Mouse (Mus musculus) left cerebral cortex, postnatal 36 days (tissue): ENCODE results near the gene Rubcnl. TPM values are rescaled to one million over a fixed set of nuclear protein-coding genes. Genes with fewer than 3 reads are reported as not detected.

ENCODE experiments used
- DNase-seq, 2 experiments: peaks; one replicate each; pipeline ENCODE4 v3.0.0; 2021 to 2022; ENCODE audit warnings: low spot score in 2 of 2, mixed read lengths in 1 of 2
- intact Hi-C: fragments of 180-260 bp; cut with DNase I; formaldehyde crosslinking; loops from one replicate; pipeline ENCODE4 v1.15.1; 2025
- total RNA-seq, 2 experiments: library from RNA; stranded (reverse); gene quantifications; 2 replicates each; pipeline ENCODE4 v1.2.3; 2021

Rubcnl gene
- total RNA-seq, 2 experiments from 2014 or later = 1.2 to 1.8 TPM

DNA sequence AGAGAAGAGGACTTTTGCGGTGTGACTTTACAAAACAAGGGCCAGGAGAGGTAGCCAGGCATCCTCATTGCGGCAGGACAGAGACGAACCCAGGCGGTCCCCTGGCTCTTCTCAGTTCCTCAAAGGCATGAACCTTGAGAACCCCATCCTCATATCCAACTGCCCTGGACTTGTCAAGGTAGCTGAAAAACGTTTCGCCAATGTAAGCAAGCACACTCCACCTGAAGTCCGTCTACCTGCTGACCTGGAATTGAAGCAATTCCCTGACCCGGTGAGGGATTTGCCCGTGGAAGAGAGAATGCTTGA lies 841 bp downstream of the Rubcnl start:
- intact Hi-C loops = no loop called here
- no peak for DNase-seq

DNA sequence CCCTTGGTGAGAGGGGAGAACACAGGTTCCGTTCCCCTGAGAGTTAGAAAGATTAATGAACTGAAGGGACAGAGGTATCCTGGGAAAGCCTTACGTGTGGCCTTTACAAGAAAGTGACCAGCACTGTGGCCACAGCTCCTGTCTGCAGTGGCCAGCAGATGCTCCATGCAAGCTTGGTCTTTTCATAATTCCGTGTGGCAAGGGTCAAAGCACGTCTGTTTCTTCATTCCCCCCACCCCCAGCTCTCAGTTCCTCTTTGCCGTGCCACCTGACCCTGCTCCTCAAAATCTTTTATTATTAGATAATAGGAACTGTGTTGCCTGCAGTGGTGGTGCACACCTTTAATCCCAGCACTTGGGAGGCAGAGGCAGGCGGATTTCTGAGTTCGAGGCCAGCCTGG lies 1.4 kb downstream of the Rubcnl start:
- DNase-seq = no peak
- intact Hi-C loops = no loop called here

DNA sequence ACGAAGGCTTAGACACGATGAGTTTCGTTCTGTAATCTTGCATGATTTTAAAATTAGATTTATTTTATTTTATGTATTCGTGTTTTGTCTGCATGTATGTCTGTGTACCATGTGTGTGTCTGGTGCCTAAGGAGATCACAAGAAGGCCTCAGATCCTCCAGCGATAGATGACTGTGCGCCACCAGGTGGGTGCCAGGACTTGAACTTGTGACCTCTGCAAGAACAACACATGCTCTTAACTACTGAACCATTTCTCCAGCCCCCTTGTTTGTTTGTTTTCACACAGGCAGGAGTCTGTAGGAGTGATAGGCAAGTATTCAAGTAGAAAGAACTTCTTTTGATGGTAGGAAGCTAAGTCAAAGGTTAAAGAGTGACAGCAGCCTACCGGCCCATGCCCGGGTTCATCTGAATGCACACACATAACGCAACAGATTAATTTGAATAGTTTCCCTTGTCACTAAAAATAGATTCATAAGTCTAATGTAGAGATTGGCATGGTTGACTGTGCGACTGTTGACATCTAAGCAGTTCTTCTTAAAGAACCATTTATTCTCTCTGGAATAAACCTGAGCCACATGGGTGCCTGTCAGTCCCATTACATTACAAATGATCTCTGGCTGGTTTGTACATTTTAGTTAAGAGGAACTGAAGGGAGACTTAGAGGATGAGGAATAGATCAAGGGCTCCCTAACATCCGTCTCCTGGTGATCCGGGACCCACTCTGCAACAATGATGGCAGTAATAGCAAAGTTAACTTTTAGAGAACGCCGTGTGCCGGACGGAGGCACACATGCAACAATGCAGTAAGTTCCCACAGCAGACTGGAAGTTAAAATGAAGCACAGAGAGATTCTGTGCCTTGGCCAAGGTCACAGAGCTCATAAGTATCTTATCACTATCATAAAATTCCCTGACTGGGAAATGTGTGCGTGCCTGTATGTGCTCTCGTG lies 2.3 kb downstream of the Rubcnl start:
- intact Hi-C loops = no loop called here
- DNase-seq = no peak

DNA sequence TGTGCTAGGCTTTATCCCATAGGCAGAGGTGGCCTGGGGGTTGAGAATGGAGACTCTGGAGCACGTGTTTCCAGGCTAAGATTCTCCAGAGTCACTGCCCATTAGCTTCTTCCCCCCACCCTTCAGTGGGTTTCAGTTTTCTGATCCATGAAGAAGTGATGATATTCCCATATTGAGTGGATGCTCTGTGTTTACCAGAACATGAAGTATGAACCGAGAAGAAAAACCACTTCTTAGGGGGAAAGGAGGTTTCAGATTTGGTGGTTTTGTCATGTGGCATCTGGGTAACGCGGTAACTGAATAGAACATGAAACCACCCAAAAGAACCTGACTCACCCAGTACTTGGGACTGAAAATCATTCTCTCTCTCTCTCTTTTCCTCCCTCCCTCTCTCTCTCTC lies 3.0 kb downstream of the Rubcnl start:
- no peak for DNase-seq
- intact Hi-C loops = no loop called here

DNA sequence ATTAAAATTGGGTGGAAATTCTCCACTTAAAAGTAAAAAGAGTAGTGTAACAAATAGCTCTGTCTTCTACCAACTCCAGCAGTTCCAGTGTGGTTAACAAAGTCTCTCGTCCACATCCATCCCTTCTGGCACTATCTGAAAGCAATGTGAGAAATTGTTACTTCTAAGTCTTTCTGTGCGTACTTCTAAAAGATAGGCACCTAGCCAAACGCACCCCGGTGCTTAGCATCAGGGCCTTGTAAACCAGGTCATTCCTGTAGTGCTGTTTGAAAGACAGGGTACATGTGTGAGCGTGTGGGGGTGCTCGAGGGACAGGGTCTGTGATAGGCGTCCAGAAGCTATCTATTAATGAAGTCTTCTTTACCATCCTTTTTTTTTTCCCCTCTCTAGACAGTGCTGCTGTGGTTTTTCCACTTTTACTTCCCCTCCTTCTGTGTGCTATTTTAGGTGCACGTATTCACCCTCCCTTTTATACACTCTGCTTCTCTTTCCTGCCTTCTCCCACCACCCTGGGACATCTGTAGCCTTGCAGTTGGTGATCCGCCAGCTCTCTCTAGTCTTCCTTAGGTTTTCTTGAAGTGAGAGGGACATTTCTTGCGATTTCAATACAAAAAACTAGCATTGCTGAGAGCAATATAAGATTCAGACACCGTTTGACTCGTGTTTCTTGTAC lies 4.9 kb downstream of the Rubcnl start:
- peak; percentile 40 for DNase-seq
- intact Hi-C loops = no loop called here

DNA sequence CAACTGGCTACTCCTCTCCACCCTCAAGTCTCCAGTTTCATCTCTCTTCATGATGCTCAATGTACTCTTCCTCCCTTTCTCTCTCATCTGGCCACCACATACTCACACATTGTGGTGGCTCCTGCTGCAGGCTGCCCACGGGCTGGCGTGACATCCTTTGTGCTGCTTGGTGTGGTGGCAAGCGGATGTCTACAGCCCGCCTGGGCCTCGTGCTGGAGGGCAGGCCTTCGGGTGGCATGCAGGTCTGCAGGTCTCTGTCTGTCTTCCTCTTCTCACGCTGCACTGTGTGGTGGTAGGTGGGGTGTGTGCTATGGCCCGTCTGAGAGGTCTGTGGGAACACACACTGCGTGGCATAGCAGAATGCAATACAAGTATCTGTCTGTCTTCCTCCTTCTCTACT lies 6.7 kb downstream of the Rubcnl start:
- no peak for DNase-seq
- intact Hi-C loops = no loop called here

DNA sequence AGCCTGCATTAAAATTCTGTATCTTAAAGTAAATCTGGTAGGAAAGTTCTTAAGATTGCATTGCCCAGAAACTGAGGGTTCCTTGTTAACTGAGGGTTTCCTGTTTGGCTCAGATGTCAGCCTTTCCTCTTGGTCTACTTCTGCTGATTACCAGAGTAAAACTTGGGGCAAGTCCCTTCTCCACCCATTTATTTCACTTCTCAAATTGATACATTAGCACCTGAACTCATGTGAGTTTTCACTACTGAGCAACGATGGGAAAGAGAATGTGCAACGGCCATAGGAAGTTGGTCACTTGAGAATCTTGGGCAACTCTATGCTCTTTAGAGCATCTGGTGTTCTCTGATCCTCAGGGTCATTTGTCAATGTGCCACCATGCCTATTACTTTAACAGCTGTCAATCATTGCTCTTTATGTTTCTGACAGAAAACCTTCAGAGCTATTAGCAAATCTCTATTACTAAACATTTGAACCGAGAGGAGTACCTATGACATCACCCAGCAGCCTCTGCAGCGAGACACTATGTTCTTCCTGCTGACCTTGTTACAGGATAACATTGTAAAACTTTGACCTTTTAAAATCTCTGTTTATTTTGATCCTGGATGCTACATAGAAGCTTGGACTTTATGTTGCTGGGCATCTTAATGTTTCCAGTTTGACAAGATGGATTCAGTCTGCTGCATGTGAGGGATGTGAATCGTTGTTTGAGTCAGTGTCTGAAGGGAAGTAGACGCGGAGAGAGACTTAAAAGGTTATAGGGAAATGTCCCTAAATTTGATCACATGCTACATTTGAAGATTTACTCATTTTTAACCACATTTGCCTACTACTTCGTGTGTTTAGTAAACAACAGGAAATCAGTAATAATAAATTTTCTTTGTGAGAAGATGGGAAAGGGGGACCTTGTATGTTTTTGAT lies 9.2 kb downstream of the Rubcnl start:
- DNase-seq = no peak
- intact Hi-C loops = no loop called here

DNA sequence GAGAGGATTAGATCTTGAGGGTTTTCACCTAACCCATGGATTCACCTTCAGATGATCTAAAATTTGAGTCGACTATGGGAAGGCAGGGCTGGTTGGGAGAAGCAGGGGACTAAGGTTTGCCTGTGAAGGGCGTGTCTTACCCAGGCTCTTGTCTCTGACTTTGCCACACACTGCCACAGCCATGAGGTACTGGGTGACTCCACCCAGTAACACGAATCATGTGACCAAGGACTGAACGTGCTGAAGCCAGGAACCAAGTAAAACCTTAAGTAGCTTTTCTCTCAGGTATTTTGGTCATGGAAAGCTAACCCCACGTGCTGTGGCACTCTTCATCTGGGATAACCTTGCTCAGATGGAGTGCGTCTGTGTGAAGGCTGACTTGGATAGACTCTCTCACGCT lies 14.9 kb downstream of the Rubcnl start:
- DNase-seq = no peak
- intact Hi-C loops = no loop called here

DNA sequence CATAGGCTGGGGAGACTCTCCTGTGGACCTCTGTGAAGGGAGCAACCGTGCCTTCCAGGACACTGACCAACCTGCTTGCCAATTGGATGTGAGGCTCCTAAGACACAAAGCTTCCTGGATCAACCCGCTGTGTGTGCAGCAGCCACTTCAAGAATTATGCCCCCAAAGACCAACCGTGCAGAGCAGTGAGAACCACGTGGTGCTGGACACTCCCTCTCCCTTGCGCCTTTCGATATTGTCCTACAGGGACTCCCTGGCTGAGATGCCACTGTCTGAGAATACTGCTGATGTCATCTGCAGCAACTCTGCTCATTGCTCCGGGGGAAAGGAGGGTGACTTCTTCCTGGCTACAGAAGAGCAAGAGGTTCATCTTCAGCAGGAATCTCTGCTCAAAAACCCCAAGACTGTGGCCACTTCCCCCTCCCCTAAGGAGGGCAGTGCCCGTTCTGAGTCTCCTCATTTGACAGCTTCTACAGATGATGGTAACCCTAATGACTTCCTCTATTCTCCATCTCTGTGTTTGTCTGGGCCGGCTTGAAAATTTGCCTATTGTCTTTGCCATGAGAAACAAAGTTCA lies 16.3 kb downstream of the Rubcnl start:
- no peak for DNase-seq
- intact Hi-C loops = no loop called here

DNA sequence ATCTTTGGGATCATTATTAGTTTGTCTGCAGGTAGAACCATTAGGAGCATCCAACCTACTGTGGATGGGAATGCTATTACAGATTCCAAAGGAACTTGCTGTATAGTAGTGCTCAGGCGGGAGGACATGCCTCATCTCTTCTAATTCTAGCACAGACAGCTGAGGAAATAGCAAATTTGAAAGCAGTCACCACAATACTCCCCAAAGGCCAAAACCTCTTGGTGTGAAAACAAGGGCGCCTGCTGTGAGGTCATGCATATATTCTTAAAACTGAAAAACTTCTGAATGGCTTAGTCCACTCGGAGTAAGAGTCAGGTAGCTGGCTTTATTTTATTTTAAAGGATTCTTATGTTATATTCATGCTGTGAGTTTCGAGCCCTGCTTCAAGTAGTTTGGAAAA lies 16.9 kb downstream of the Rubcnl start:
- intact Hi-C loops = no loop called here
- DNase-seq = no peak

DNA sequence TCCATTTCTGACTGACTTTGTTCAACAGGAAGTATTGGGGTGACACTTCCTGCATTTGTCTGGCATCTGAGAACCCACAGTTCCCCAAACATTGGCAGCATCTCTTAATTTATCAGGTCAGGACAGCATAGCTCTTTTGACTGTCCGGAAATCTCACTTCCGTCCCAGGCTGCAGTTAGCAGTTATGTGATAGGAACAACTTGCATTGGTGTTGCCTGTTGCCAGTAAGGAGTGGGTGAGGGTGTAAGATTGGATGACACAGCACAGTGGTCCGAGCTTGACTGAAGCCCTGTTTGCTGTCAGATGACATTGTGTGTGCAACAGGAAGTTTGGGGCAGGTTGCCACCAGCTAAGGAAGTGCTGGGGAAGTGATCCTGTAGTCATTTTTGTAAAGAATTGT lies 18.4 kb downstream of the Rubcnl start:
- DNase-seq = no peak
- intact Hi-C loops = no loop called here

DNA sequence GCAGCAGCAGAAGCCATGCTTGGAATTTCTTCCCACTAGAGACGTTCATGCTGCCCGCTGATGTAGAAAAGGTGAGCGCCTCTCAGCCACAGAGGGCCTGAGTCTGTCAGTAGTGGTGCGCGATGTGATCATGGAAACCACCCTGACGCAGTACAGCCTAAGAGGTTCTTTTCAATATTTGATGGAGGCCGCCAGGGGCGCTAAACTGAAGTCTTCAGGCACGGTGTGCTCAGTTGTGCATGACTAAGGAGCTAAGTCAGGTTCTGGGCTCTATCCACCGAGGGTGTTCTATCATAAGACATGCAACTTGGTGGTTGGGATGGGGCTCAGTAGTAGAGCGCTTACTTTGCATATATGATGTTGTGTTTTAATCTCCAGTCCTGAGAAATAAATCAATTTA lies 19.6 kb downstream of the Rubcnl start:
- DNase-seq = no peak
- intact Hi-C loops = no loop called here

DNA sequence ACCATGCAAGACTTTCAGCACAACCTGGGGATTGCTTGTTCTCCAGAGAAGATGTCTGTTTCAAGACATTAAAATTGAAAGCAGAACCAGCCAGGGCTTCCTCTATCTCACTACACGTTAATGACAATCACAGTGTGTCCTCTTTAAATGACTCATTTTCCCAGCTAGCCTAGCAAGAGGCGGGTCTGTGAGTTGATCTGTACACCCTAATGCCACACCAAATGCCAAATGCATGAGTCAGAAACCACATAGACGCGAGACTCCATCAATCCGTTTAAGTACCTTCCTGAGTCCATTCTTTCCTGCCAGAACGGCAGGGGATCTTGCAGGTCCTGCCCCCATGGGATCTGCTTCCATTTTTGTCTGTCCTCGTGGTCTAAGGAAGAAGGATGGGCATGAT lies 29.4 kb downstream of the Rubcnl start:
- DNase-seq = no peak
- intact Hi-C loops = no loop called here

DNA sequence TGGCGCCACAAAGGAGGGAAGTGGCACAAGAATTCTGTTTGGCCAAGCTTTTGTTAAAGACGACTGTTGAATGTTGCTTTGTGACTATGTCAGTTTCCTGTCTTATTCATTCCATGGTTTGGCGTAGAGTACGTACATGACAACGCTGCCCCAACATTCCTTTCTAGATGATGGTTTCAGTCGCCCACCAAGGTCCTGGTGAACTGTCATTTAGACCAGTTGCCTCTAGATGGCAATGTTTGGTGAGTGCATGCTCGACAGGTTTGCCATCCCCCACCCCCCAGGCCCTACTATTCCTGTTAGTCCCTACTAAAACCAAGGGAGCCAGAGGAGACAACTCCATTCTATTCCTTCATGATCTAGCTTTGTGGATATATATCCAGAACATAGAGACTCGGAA lies 36.6 kb downstream of the Rubcnl start:
- DNase-seq = no peak
- intact Hi-C loops = no loop called here

DNA sequence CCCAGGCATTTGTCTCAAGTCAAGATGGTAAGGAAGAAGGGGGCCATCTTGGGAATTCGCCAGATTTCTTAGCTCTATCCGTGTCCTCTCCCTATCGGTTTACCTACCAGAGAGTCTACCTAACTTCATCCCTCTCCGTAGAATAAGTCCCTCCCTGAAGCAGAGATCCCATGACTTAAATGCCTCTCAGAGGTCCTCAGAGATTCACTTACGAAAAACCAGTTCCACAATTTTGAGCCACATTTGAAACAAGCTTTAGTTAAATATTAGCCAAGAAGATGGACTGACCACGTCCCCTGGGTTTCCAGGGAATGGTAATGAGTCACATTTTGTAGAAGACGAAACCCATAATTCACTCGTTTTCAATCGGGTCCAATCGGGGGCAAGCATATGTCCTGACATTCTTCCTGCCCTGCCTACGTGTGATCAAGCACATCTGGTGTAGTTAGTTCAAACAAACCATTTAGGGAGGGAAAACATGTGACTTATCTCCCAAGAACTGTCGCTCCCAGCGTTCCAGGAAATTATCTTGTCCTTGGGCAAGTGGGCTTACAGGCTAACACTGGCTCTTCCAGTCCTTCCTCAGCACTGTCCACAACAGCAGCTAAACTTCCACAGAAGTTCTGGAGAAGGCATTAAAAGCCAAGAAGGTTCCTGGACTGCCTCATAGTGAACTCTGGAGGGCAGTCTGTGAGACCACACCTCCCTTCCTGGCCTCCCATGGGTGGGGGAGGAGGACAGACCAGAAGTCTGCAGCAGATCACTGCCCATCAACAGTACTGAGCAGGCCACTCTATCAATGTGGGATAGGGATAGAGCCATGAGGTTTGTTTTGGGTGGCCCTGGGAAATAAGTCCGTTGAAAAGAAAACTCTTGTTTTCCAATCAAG lies 38.9 kb downstream of the Rubcnl start:
- intact Hi-C loops = no loop called here
- DNase-seq = no peak

DNA sequence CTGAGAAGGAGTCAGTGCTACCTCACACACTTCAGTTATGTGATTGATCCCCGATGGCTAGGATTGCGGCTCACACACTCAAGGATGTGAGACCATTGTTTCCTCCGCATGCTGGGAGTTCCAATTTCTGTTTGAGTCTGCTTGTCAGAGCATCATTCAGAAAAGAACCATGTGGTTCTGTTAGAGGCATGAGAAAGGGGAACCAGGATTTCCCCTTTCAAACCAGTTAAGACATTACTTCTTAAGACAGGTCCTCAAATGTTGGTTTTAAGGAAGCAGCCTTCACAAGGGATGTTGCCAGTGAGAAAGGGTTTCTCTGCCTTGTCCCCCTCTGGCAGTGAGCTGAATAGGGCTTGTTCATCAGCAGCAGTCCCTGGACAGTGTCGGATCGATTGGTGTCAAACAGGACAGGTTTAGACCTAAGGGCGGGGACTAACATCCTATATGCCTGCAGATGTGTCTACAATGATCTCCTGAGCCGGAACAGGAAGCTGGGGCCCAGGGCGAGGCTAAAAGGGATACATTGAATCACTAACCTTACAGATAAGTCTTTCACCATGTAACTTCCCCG lies 41.1 kb downstream of the Rubcnl start:
- intact Hi-C loops = no loop called here
- no peak for DNase-seq

DNA sequence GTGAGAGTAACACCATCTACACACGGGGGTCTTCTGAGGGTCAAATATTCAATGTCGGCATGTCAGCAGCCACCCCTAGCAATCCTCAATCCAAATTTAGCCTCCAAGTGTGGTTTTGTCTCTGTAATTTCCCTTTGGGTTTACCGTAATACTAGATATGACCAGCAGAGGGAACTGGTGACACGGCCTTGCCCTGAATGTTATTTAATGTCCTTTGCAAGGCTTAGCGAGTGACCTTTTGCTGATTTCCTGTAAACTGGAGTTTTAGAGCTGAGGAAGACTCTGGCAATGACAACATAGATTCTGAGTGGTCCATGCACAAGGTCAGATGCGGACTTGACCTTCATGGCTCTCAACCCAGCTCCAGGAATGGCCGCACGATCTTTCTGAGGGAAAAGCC lies 44.7 kb downstream of the Rubcnl start:
- intact Hi-C loops = no loop called here

DNA sequence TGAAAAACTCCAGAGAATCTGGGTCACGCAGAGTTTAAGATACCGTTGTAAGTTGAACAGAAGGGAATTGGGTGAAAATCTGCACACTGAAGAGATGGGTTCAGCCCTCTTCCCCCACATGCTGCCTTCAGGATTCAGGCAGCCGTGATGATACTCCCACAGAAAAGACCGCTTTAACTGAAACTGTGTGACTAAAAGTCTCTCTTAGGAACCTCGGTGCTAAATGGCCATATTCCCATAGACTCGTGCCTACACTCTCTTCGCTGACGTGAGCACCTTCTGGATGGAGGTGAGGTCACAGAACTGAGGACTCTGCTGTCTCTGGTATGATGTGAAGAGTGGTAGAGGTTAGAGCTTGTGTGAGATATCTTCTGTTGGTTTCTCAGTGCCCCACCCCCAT lies 48.1 kb downstream of the Rubcnl start:
- peak in 1 of 2 experiments; percentile 20 for DNase-seq
- intact Hi-C loops = no loop called here

More for the DNA sequence above, 44.7 kb downstream of the Rubcnl start:
- DNase-seq = no peak

DNA sequence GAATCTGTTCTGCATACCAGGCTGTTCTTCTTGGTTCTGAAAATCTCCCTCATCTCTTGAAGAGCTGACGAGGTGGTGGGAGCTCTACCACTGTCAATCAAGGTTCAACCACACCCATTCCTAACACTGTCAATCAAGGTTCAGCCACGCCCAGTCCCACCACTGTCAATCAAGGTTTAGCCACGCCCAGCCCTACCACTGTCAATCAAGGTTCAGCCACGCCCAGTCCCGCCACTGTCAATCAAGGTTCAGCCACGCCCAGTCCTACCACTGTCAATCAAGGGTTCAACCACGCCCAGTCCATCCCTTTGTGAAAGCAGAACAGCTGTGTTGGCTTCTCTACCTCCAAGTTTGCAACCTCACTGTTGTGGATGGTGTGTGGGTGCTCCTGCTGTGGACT lies 48.7 kb downstream of the Rubcnl start:
- no peak for DNase-seq
- intact Hi-C loops = no loop called here
